Mouse (Mus musculus) G1E-ER4 (cell line): ENCODE results near the gene Ankrd6. TPM values are rescaled to one million over a fixed set of nuclear protein-coding genes. Genes with fewer than 3 reads are reported as not detected.

ENCODE experiments used
- GATA1 ChIP-seq: IDR thresholded peaks from one replicate; pipeline ENCODE4 v1.8.0; 2012; ENCODE audit warnings: low read length, inconsistent platforms
- polyA plus RNA-seq: library from polyadenylated mRNA; stranded (reverse); fragments of >175 nt; gene quantifications from 2 replicates; pipeline ENCODE4 v1.2.3, GENCODE M21; 2012

Gene Ankrd6
- polyA plus RNA-seq, 1 experiment, result 1.2 TPM

DNA sequence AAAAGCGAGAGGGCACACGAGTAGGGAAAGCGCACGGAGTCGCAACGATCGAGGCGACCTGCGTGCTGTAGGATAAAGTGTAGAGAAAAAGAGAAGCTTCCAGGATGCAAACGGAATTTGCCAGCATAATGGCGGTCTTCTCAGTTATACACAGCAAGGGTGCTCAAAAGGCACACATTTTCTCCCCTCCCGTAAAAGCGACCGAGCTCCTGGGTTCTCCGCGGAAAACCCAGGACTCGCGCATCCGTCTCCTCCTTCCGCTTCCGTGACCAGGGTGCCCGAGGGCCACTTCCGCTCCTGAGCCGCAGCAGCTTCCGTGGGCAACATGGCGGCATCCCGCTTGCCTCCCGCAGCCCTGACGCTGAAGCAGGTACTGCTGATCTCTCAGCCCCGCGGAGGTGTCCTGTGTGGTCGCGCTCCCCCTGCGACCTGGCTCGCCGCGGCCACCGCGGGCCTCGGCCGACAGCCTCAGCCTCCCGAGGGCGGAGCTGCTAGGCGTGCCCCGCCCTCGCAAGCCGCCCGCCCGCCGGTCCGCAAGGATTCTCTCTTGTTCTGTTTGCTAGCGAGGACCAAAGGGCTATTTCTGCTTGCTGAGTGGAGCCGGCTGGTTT, 150.6 kb downstream of the Ankrd6 start, which contains the start of gene Lyrm2:
Gene Lyrm2 (plus strand): TSS at position 288 of the 611 bp plus-strand sequence.
- TF ChIP-seq GATA1, result no peak

DNA sequence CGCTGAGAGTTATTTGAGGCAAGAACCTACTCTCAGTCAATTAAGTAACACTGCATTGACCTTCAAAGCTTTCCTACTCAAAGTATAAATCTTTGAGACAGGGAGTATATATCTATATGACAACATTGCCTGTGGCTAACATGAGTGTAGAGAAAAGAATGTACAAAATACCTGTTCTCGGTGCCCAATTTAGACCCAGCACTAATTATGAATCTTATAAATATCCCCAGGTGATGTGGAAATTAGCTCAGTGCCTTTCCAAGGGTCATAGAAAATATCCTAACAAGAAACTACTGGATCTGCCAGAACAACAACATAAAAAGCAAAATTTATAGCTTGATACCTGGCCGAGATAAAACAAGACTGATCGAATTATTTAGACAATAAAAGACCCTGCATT, 151.7 kb downstream of the Ankrd6 start:
- no peak for TF ChIP-seq GATA1

- TF ChIP-seq GATA1, result no peak
Observed at GRCm38 (mm10) chr4:32789020-32789419, 161.6 kb downstream of the Ankrd6 start.

DNA sequence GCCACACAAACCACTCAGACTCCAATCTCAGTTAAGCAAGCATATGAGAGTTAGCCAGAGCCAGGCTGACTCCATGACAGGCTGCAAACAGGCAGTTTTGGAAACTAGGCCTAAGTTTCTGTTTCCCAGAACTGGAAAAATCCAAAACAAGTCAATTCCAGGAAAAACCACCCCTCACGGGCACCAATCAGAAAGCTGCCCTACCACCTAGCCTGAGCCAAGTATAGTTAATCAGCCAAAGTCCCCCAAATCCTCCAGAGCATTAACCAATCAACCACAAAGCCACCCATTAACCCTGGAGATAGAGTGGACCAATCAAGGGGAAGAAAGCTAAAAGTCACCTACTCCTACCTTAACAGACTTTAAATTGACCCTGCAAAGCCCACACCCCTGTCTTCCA, 163.5 kb downstream of the Ankrd6 start:
- TF ChIP-seq GATA1, result no peak

GRCm38 (mm10) chr4:32779996-32780395, 170.6 kb downstream of the Ankrd6 start:
- TF ChIP-seq GATA1, result no peak

- no peak for TF ChIP-seq GATA1
Observed at GRCm38 (mm10) chr4:32770284-32770810, 180.3 kb downstream of the Ankrd6 start.

- TF ChIP-seq GATA1, result no peak
Observed at GRCm38 (mm10) chr4:32768046-32768445, 182.6 kb downstream of the Ankrd6 start.

GRCm38 (mm10) chr4:32767471-32767870, 183.2 kb downstream of the Ankrd6 start:
- no peak for TF ChIP-seq GATA1

DNA sequence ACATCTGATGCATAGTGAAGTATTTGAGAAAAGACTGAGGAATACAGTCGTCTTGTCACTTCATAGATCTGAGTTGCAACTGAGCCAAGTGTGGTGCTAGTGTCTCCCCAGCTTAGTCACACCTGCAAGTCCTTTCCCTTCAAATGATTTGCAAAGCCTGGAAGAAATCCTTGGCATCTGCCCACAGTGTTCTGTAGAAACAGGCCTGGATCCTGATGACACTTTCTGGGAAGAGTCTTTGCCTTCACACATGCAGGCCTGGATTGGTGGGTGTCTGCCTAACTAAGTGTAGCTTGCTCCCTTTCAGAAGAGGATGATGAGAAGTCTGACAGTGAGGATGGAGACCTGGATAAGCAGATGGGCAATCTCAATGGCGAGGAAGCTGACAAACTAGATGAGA, 193.2 kb downstream of the Ankrd6 start:
- TF ChIP-seq GATA1, result no peak

Other genes with a start within 250 kb of the Ankrd6 start
- 1.1 and 2.3 TPM in 2 replicates for gene Lyrm2, start 150.6 kb downstream of the Ankrd6 start, polyA plus RNA-seq
- 0.30 and 0.54 TPM in 2 replicates for gene Rragd, start 32.2 kb upstream of the Ankrd6 start, polyA plus RNA-seq
- gene Ube2j1, start 80.6 kb upstream of the Ankrd6 start, polyA plus RNA-seq, result 29.1 and 33.2 TPM in 2 replicates
- gene Gabrr2, start 112.2 kb upstream of the Ankrd6 start, polyA plus RNA-seq, result 0.06 TPM in 1 of 2 replicates, not detected in the other
- gene Gabrr1, start 181.7 kb upstream of the Ankrd6 start, polyA plus RNA-seq, result not detected in 2 replicates
- not detected in 2 replicates for gene Pm20d2, start 238.9 kb upstream of the Ankrd6 start, polyA plus RNA-seq